Mouse (Mus musculus) left cerebral cortex, adult 8-10 months (tissue): ENCODE data around the gene Gm5678. TPM values are rescaled to one million over a fixed set of nuclear protein-coding genes. Genes with fewer than 3 reads are reported as not detected.
"Not testable (repeated sequence)": the region's sequence is repeated elsewhere in the genome, so short reads cannot be mapped to it uniquely, and the experiment has no call there.

Source experiments
- DNase-seq, 2 experiments: peaks; one replicate each; pipeline ENCODE4 v3.0.0; 2022; ENCODE audit warnings: low spot score in 2 of 2
- total RNA-seq, 4 experiments: library from RNA; stranded (reverse); gene quantifications; 2 replicates each; pipeline ENCODE4 v1.2.4; 2022

Gene Gm5678
- total RNA-seq, 4 experiments from 2014 or later: 2.9 to 3.5 (median 3.3) TPM

- DNase-seq: peak; percentile 52 to 72
Observed at GRCm38 (mm10) chr16:93607669-93608101, 20.2 kb upstream of the Gm5678 start.

- no peak for DNase-seq
Observed at GRCm38 (mm10) chr16:93608731-93609130, 19.2 kb upstream of the Gm5678 start.

- DNase-seq: no peak
Observed at GRCm38 (mm10) chr16:93609796-93610195, 18.1 kb upstream of the Gm5678 start.

GRCm38 (mm10) chr16:93610961-93611360 lies 16.9 kb upstream of the Gm5678 start:
- no peak for DNase-seq

- DNase-seq: peak in 1 of 2 experiments; percentile 65
Observed at GRCm38 (mm10) chr16:93615118-93615870, 12.6 kb upstream of the Gm5678 start.

- not testable (repeated sequence) for DNase-seq
Observed at GRCm38 (mm10) chr16:93623759-93624158, 4.1 kb upstream of the Gm5678 start.

GRCm38 (mm10) chr16:93624671-93625070 lies 3.2 kb upstream of the Gm5678 start:
- DNase-seq: no peak

- no peak for DNase-seq
Observed at GRCm38 (mm10) chr16:93626745-93627144, 1.2 kb upstream of the Gm5678 start.

- DNase-seq: no peak
Observed at GRCm38 (mm10) chr16:93644006-93644405, 16.1 kb downstream of the Gm5678 start.

GRCm38 (mm10) chr16:93648441-93649183 lies 20.7 kb downstream of the Gm5678 start:
- no peak for DNase-seq

- no peak for DNase-seq
Observed at GRCm38 (mm10) chr16:93667976-93668375, 40.1 kb downstream of the Gm5678 start.

- DNase-seq: no peak
Observed at GRCm38 (mm10) chr16:93669521-93669920, 41.6 kb downstream of the Gm5678 start.

GRCm38 (mm10) chr16:93670466-93670865 lies 42.6 kb downstream of the Gm5678 start:
- DNase-seq: not testable (repeated sequence)

GRCm38 (mm10) chr16:93671064-93671463 lies 43.2 kb downstream of the Gm5678 start:
- no peak for DNase-seq

- no peak for DNase-seq
Observed at GRCm38 (mm10) chr16:93676376-93676775, 48.5 kb downstream of the Gm5678 start.

GRCm38 (mm10) chr16:93678206-93678605 lies 50.3 kb downstream of the Gm5678 start:
- DNase-seq: no peak

GRCm38 (mm10) chr16:93679165-93679564 lies 51.3 kb downstream of the Gm5678 start:
- DNase-seq: no peak

Other genes with a start within 250 kb of the Gm5678 start
- gene Setd4, start 24.0 kb upstream of the Gm5678 start, total RNA-seq: 10 to 100 TPM; 10.7 to 12.3 (median 10.9) TPM
- 10 to 100 TPM; 62.5 to 78.2 (median 70.5) TPM for gene Cbr1, start 22.2 kb upstream of the Gm5678 start, total RNA-seq
- gene Cbr3, start 55.1 kb downstream of the Gm5678 start, total RNA-seq: 10 to 100 TPM; 16.5 to 20.8 (median 18.6) TPM
- gene Dop1b, start 83.8 kb downstream of the Gm5678 start, total RNA-seq: 100 to 1,000 TPM in 2 of 4 experiments, 10 to 100 TPM in 2; 87.2 to 123 (median 102) TPM
- gene Morc3, start 204.0 kb downstream of the Gm5678 start, total RNA-seq: 10 to 100 TPM; 27.7 to 34.8 (median 29.4) TPM